Mouse (Mus musculus): ENCODE data around the gene Rapgef4. TPM values are rescaled to one million over a fixed set of nuclear protein-coding genes. Genes with fewer than 3 reads are reported as not detected.

Gene Rapgef4
- total and polyA plus RNA-seq, 2 experiments from 2014 or later: 27.0 to 58.7 TPM

GRCm38 (mm10) chr2:72000102-72000501 is 19.1 kb downstream of the Rapgef4 start:
- TF ChIP-seq CTCF (IDR thresholded peaks at IDR 0.05; ENCODE audit: low read depth): no peak
- ATAC-seq (no peak), DNase-seq (no peak)

GRCm38 (mm10) chr2:72002843-72003370 is 21.9 kb downstream of the Rapgef4 start:
- no peak for ATAC-seq
- Histone ChIP-seq H3K4me1 (ENCODE audit: insufficient read depth) (no peaks in the 10 kb centered on the region), H3K27ac (ENCODE audit: low read depth, low read length) (no peak overlapping the region), H3K36me3 (ENCODE audit: insufficient read depth) (no peaks in the 10 kb centered on the region), H3K4me3 (ENCODE audit: low read depth, low read length) (no peak overlapping the region), H3K9ac (no peak overlapping the region), H3K9me3 (ENCODE audit: low read length) (no peaks in the 10 kb centered on the region), H3K27me3 (ENCODE audit: insufficient read depth, low read length) (no peaks in the 10 kb centered on the region), H3K4me2 (ENCODE audit: low read depth) (no peak overlapping the region)
- 80% methylated on average over 5 of the region's 5 CpGs for WGBS
- no peak for TF ChIP-seq CTCF (IDR thresholded peaks at IDR 0.05; ENCODE audit: low read depth)
- DNase-seq: no peak

More at GRCm38 (mm10) chr2:72000102-72000501, 19.1 kb downstream of the Rapgef4 start:
- H3K4me2 ChIP-seq (ENCODE audit: low read depth): no peak overlapping the region
- H3K27ac ChIP-seq (ENCODE audit: low read depth, low read length): no peak overlapping the region
- H3K9me3 ChIP-seq (ENCODE audit: low read length): no peaks in the 10 kb centered on the region
- H3K4me1 ChIP-seq (ENCODE audit: insufficient read depth): no peaks in the 10 kb centered on the region
- H3K9ac ChIP-seq: no peak overlapping the region
- WGBS: 69% methylated on average over 2 of the region's 2 CpGs
- no peaks in the 10 kb centered on the region for H3K27me3 ChIP-seq (ENCODE audit: insufficient read depth, low read length)
- H3K4me3 ChIP-seq (ENCODE audit: low read depth, low read length): no peak overlapping the region
- H3K36me3 ChIP-seq (ENCODE audit: insufficient read depth): no peaks in the 10 kb centered on the region

- no peaks in the 10 kb centered on the region for H3K27me3 ChIP-seq (ENCODE audit: insufficient read depth, low read length)
- no peaks in the 10 kb centered on the region for H3K9me3 ChIP-seq (ENCODE audit: low read length)
- no peak overlapping the region for H3K4me3 ChIP-seq (ENCODE audit: low read depth, low read length)
- no peaks in the 10 kb centered on the region for H3K4me1 ChIP-seq (ENCODE audit: insufficient read depth)
- no peak overlapping the region for H3K9ac ChIP-seq
- DNase-seq (no peak), ATAC-seq (no peak)
- WGBS: 91% methylated on average over 13 of the region's 13 CpGs
- H3K36me3 ChIP-seq (ENCODE audit: insufficient read depth): no peaks in the 10 kb centered on the region
- H3K4me2 ChIP-seq (ENCODE audit: low read depth): no peak overlapping the region
- no peak overlapping the region for H3K27ac ChIP-seq (ENCODE audit: low read depth, low read length)
- TF ChIP-seq CTCF (IDR thresholded peaks at IDR 0.05; ENCODE audit: low read depth): no peak
These were observed 22.9 kb downstream of the Rapgef4 start for GRCm38 (mm10) chr2:72003756-72004525.

- H3K4me1 ChIP-seq (ENCODE audit: insufficient read depth): no peaks in the 10 kb centered on the region
- H3K9ac ChIP-seq: no peak overlapping the region
- H3K4me2 ChIP-seq (ENCODE audit: low read depth): no peak overlapping the region
- H3K27me3 ChIP-seq (ENCODE audit: insufficient read depth, low read length): no peaks in the 10 kb centered on the region
- TF ChIP-seq CTCF (IDR thresholded peaks at IDR 0.05; ENCODE audit: low read depth): no peak
- no peak for DNase-seq
- WGBS: 72% methylated on average over 16 of the region's 16 CpGs
- peak overlapping the region; percentile 4; the same call in 1 of the 2 replicates for H3K27ac ChIP-seq (ENCODE audit: low read depth, low read length)
- no peaks in the 10 kb centered on the region for H3K36me3 ChIP-seq (ENCODE audit: insufficient read depth)
- H3K4me3 ChIP-seq (ENCODE audit: low read depth, low read length): no peak overlapping the region
- ATAC-seq: no peak
- no peaks in the 10 kb centered on the region for H3K9me3 ChIP-seq (ENCODE audit: low read length)
These were observed 24.0 kb downstream of the Rapgef4 start for GRCm38 (mm10) chr2:72005051-72005450.

GRCm38 (mm10) chr2:72009446-72010218 is 28.6 kb downstream of the Rapgef4 start:
- H3K9ac ChIP-seq: no peak overlapping the region
- 37% methylated on average over 3 of the region's 3 CpGs for WGBS
- peak; percentile 71 for DNase-seq
- peak; percentile 54; the same call in 1 of the 2 replicates for ATAC-seq
- TF ChIP-seq CTCF (IDR thresholded peaks at IDR 0.05; ENCODE audit: low read depth): no peak
- H3K36me3 ChIP-seq (ENCODE audit: insufficient read depth): no peaks in the 10 kb centered on the region
- no peak overlapping the region for H3K27ac ChIP-seq (ENCODE audit: low read depth, low read length)
- H3K4me2 ChIP-seq (ENCODE audit: low read depth): no peak overlapping the region
- 0 out of 2 replicates have a peak, but pooled peaks cover 3% of the 10 kb centered on the region for H3K4me1 ChIP-seq (ENCODE audit: insufficient read depth)
- no peaks in the 10 kb centered on the region for H3K27me3 ChIP-seq (ENCODE audit: insufficient read depth, low read length)
- no peak overlapping the region for H3K4me3 ChIP-seq (ENCODE audit: low read depth, low read length)
- no peaks in the 10 kb centered on the region for H3K9me3 ChIP-seq (ENCODE audit: low read length)

GRCm38 (mm10) chr2:72015366-72015765 is 34.3 kb downstream of the Rapgef4 start:
- Histone ChIP-seq H3K9ac (no peak overlapping the region), H3K4me3 (ENCODE audit: low read depth, low read length) (no peak overlapping the region), H3K9me3 (ENCODE audit: low read length) (no peaks in the 10 kb centered on the region), H3K27ac (ENCODE audit: low read depth, low read length) (no peak overlapping the region), H3K4me1 (ENCODE audit: insufficient read depth) (0 out of 2 replicates have a peak, but pooled peaks cover under 1% of the 10 kb centered on the region), H3K4me2 (ENCODE audit: low read depth) (no peak overlapping the region), H3K27me3 (ENCODE audit: insufficient read depth, low read length) (no peaks in the 10 kb centered on the region), H3K36me3 (ENCODE audit: insufficient read depth) (no peaks in the 10 kb centered on the region)
- TF ChIP-seq CTCF (IDR thresholded peaks at IDR 0.05; ENCODE audit: low read depth): no peak
- no peak for ATAC-seq
- WGBS: 69% methylated on average over 8 of the region's 8 CpGs
- no peak for DNase-seq

GRCm38 (mm10) chr2:72016013-72016412 is 35.0 kb downstream of the Rapgef4 start:
- ATAC-seq: no peak
- TF ChIP-seq CTCF (IDR thresholded peaks at IDR 0.05; ENCODE audit: low read depth): no peak
- 27% methylated on average over 5 of the region's 5 CpGs for WGBS

More at GRCm38 (mm10) chr2:72016013-72016412, 35.0 kb downstream of the Rapgef4 start:
- H3K36me3 ChIP-seq (ENCODE audit: insufficient read depth): no peaks in the 10 kb centered on the region
- H3K27me3 ChIP-seq (ENCODE audit: insufficient read depth, low read length): no peaks in the 10 kb centered on the region
- H3K9me3 ChIP-seq (ENCODE audit: low read length): no peaks in the 10 kb centered on the region
- no peak for DNase-seq
- no peak overlapping the region for H3K9ac ChIP-seq
- H3K4me2 ChIP-seq (ENCODE audit: low read depth): no peak overlapping the region
- no peak overlapping the region for H3K4me3 ChIP-seq (ENCODE audit: low read depth, low read length)
- H3K27ac ChIP-seq (ENCODE audit: low read depth, low read length): no peak overlapping the region
- no peaks in the 10 kb centered on the region for H3K4me1 ChIP-seq (ENCODE audit: insufficient read depth)
